Mouse (Mus musculus) embryonic facial prominence, embryonic 11.5 days (tissue): ENCODE results near the gene Trappc10. TPM values are rescaled to one million over a fixed set of nuclear protein-coding genes. Genes with fewer than 3 reads are reported as not detected.

ENCODE experiments used
- ATAC-seq: fragments of 200-750 bp; cut with Nextera tagmentation; replicated peaks from 2 replicates; pipeline ENCODE4 v1.8.0; 2017; ENCODE audit warnings: low read depth; ENCODE audit not compliant: insufficient number of reproducible peaks, low FRiP score, low TSS enrichment
- DNase-seq: peaks from one replicate; pipeline ENCODE4 v3.0.0-alpha.2; 2015; ENCODE audit warnings: low spot score
- H3K27ac ChIP-seq: fragments of 300-500 bp; sonication (generic); replicated peaks from 2 replicates; pipeline ENCODE4 v1.5.1; 2014; ENCODE audit warnings: mild to moderate bottlenecking, low read depth, low read length, control low read depth
- H3K27me3 ChIP-seq: fragments of 300-500 bp; sonication (generic); 2 replicates; pipeline ENCODE4 v1.6.1; 2014; ENCODE audit warnings: mild to moderate bottlenecking, low read length, moderate library complexity, mixed read lengths; ENCODE audit not compliant: control insufficient read depth, insufficient read depth
- H3K36me3 ChIP-seq: fragments of 300-500 bp; sonication (generic); replicated peaks from 2 replicates; pipeline ENCODE4 v1.6.1; 2014; ENCODE audit warnings: low read depth, mild to moderate bottlenecking, low read length, moderate library complexity, mixed read lengths; ENCODE audit not compliant: control insufficient read depth, insufficient read depth
- H3K4me1 ChIP-seq: fragments of 300-500 bp; sonication (generic); 2 replicates; pipeline ENCODE4 v1.6.1; 2014; ENCODE audit warnings: low read length, mixed read lengths; ENCODE audit not compliant: control insufficient read depth, insufficient read depth
- H3K4me2 ChIP-seq: fragments of 300-500 bp; sonication (generic); 2 replicates; pipeline ENCODE4 v1.6.1; 2014; ENCODE audit warnings: low read depth, mild to moderate bottlenecking, control low read depth, low read length, moderate library complexity
- H3K4me3 ChIP-seq: fragments of 300-500 bp; sonication (generic); 2 replicates; pipeline ENCODE4 v1.5.1; 2014; ENCODE audit warnings: low read depth, low read length, control low read depth
- H3K9ac ChIP-seq: fragments of 300-500 bp; sonication (generic); replicated peaks from 2 replicates; pipeline ENCODE4 v1.6.1; 2014; ENCODE audit warnings: mild to moderate bottlenecking, control low read depth, low read length
- H3K9me3 ChIP-seq: fragments of 300-500 bp; sonication (generic); replicated peaks from 2 replicates; pipeline ENCODE4 v1.6.1; 2016; ENCODE audit warnings: mild to moderate bottlenecking, low read length, inconsistent platforms, mixed read lengths; ENCODE audit not compliant: control insufficient read depth
- WGBS: fragments of 180-500 bp; shearing (Covaris S2); extraction: QIAGEN DNeasy Blood & Tissue Kit; methylation state at CpG from one replicate; pipeline ENCODE4 v1.1.7; 2014; 5-methylcytosine and 5-hydroxymethylcytosine counted together
- polyA plus RNA-seq: library from polyadenylated mRNA; unstranded; fragments of >200 nt; fragmentation: Nextera tagmentation; extraction: Ambion mirVana; gene quantifications from 2 replicates; pipeline ENCODE4 v1.2.1, GENCODE M21; 2014

The Trappc10 gene
- polyA plus RNA-seq, 1 experiment from 2014 or later: 16.1 TPM

GRCm38 (mm10) chr10:78137191-78137590 is 107.2 kb downstream of the Trappc10 start:
- DNase-seq (no peak), ATAC-seq (no peak)
- Histone ChIP-seq H3K4me2 (no peak overlapping the region), H3K9me3 (no peaks in the 10 kb centered on the region), H3K9ac (no peak overlapping the region), H3K4me1 (peaks cover 6% of the 10 kb centered on the region; the same call in 1 of the 2 replicates), H3K27ac (no peak overlapping the region), H3K27me3 (no peaks in the 10 kb centered on the region), H3K4me3 (no peak overlapping the region), H3K36me3 (no peaks in the 10 kb centered on the region)
- 82% methylated on average over 3 of the region's 3 CpGs for WGBS

Other genes with a start within 250 kb of the Trappc10 start
- 108 and 129 TPM in 2 replicates for gene Pfkl, start 234.6 kb downstream of the Trappc10 start, polyA plus RNA-seq
- 0.20 TPM in 1 of 2 replicates, not detected in the other for gene Dnmt3l, start 202.7 kb downstream of the Trappc10 start, polyA plus RNA-seq
- gene Aire, start 201.0 kb downstream of the Trappc10 start, polyA plus RNA-seq: 0.11 TPM in 1 of 2 replicates, not detected in the other
- 2.1 and 2.4 TPM in 2 replicates for gene Icosl, start 175.3 kb downstream of the Trappc10 start, polyA plus RNA-seq
- gene D10Jhu81e, start 74.9 kb downstream of the Trappc10 start, polyA plus RNA-seq: 22.7 and 25.3 TPM in 2 replicates
- 20.0 and 21.6 TPM in 2 replicates for gene Pwp2, start 59.5 kb downstream of the Trappc10 start, polyA plus RNA-seq
- gene Agpat3, start 107.8 kb upstream of the Trappc10 start, polyA plus RNA-seq: 32.8 and 34.1 TPM in 2 replicates
- 225 and 243 TPM in 2 replicates for gene Rrp1, start 168.4 kb upstream of the Trappc10 start, polyA plus RNA-seq
- 168 and 177 TPM in 2 replicates for gene Cstb, start 181.0 kb upstream of the Trappc10 start, polyA plus RNA-seq
- gene Pdxk, start 220.3 kb upstream of the Trappc10 start, polyA plus RNA-seq: 6.6 and 7.4 TPM in 2 replicates